Mouse (Mus musculus) heart, postnatal 0 days (tissue): ENCODE measurements around the gene Rgs13.
"Not testable (repeated sequence)": the region's sequence is repeated elsewhere in the genome, so short reads cannot be mapped to it uniquely, and the experiment has no call there.

Source experiments
- CTCF ChIP-seq: IDR thresholded peaks from 2 replicates; pipeline ENCODE4 v1.5.1; 2016; ENCODE audit warnings: antibody characterized with exemption, control low read depth, low read depth
- EP300 ChIP-seq: IDR thresholded peaks from 2 replicates; pipeline ENCODE4 v1.6.1; 2016; ENCODE audit warnings: antibody characterized with exemption, low read depth

GRCm38 (mm10) chr1:144141398-144141797 lies 35.8 kb downstream of the Rgs13 start:
- not testable (repeated sequence) for TF ChIP-seq EP300, CTCF
